ENCODE assay signal across 9 mouse cellular contexts in genomic region chr8:124780236-124780635, GRCm38 (mm10). TPM values are rescaled to one million over a fixed set of nuclear protein-coding genes. Genes with fewer than 3 reads are reported as not detected.
DNase-seq lines count a peak whose midpoint lies in the region; ATAC-seq lines count a peak whose summit lies in the region.
"Had no signal": no experiment of that assay in that cellular context is flagged by ENCODE, and none has a peak within 500 bp of the region (broad histone marks: within the 10 kb centered on the region; RNA-seq: fewer than 3 reads in every experiment).

No protein-coding gene starts in this region.

- peaks cover 16% of the 10 kb centered on the region for H3K4me1 ChIP-seq in kidney, embryonic 15.5 days
- H3K4me1 ChIP-seq in hindbrain, embryonic 10.5 days (replicated peaks) = peaks cover 11% of the 10 kb centered on the region
- H3K4me1 ChIP-seq in neural tube, embryonic 13.5 days (replicated peaks) = peaks cover 22% of the 10 kb centered on the region

- no peak overlapping the region for H3K4me3 ChIP-seq in kidney, embryonic 15.5 days (replicated peaks)
- no peak overlapping the region for H3K4me3 ChIP-seq in hindbrain, embryonic 10.5 days
- H3K4me3 ChIP-seq in neural tube, embryonic 13.5 days = no peak overlapping the region

- H3K4me2 ChIP-seq in kidney, embryonic 15.5 days = peak overlapping the region; percentile 9; the same call in 1 of the 2 replicates
- H3K4me2 ChIP-seq in neural tube, embryonic 13.5 days = peak overlapping the region; percentile 21

- H3K27me3 ChIP-seq in kidney, embryonic 15.5 days = peaks cover 5% of the 10 kb centered on the region
- peaks cover 20% of the 10 kb centered on the region for H3K27me3 ChIP-seq in hindbrain, embryonic 10.5 days (ENCODE audit: insufficient read depth, poor library complexity, severe bottlenecking)
- H3K27me3 ChIP-seq in neural tube, embryonic 13.5 days = no peaks in the 10 kb centered on the region

- H3K9me3 ChIP-seq in kidney, embryonic 15.5 days (replicated peaks) = no peaks in the 10 kb centered on the region
- no peaks in the 10 kb centered on the region for H3K9me3 ChIP-seq in hindbrain, embryonic 10.5 days
- H3K9me3 ChIP-seq in neural tube, embryonic 13.5 days = no peaks in the 10 kb centered on the region

- no peak for DNase-seq in kidney, adult 11 months
- peak; percentile 23 to 34 for DNase-seq in adrenal gland, adult 18-20 months (ENCODE audit: low spot score in 2 of 2)
- peak; percentile 23 for DNase-seq in embryo, embryonic 9.5 days (ENCODE audit: extremely low spot score)
- DNase-seq in hindbrain, embryonic 10.5 days (ENCODE audit: low spot score) = peak; percentile 48
- no peak for DNase-seq in urinary bladder, adult 2 months (ENCODE audit: low spot score)

- H3K36me3 ChIP-seq in kidney, embryonic 15.5 days = no peaks in the 10 kb centered on the region
- H3K36me3 ChIP-seq in hindbrain, embryonic 10.5 days = no peaks in the 10 kb centered on the region
- H3K36me3 ChIP-seq in neural tube, embryonic 13.5 days = no peaks in the 10 kb centered on the region

- no peak overlapping the region for H3K9ac ChIP-seq in kidney, embryonic 15.5 days
- peak overlapping the region; percentile 52 for H3K9ac ChIP-seq in neural tube, embryonic 13.5 days
- H3K9ac ChIP-seq: liver, embryonic 14.5 days had no signal

- WGBS in kidney, embryonic 15.5 days = 8% methylated on average over 7 of the region's 7 CpGs
- WGBS in hindbrain, embryonic 10.5 days = 24% methylated on average over 7 of the region's 7 CpGs
- WGBS in neural tube, embryonic 13.5 days = 3% methylated on average over 7 of the region's 7 CpGs

- 0 out of 2 replicates have a peak overlapping the region, but pooled peaks have one; percentile 22 for H3K27ac ChIP-seq in kidney, embryonic 15.5 days
- H3K27ac ChIP-seq in hindbrain, embryonic 10.5 days = peak overlapping the region; percentile 50
- peak overlapping the region; percentile 81 for H3K27ac ChIP-seq in neural tube, embryonic 13.5 days (replicated peaks)
- H3K27ac ChIP-seq: liver, embryonic 14.5 days had no signal

- ATAC-seq in kidney, embryonic 15.5 days (replicated peaks; ENCODE audit: low FRiP score) = 0 out of 2 replicates have a peak, but pooled peaks have one; percentile 57
- peak; percentile 73 for ATAC-seq in neural tube, embryonic 13.5 days (ENCODE audit: low read depth)
- no peak for ATAC-seq in erythroid progenitor cell, adult 5-6 weeks (replicated peaks; ENCODE audit: low FRiP score, poor library complexity, severe bottlenecking)

RNA-seq across cellular contexts. Expression of gene Trim67, which starts 12.7 kb away (rescaled TPM):
- 0.10 and 0.36 TPM in 2 replicates for polyA plus RNA-seq in kidney, embryonic 15.5 days (2015; fragmentation: Nextera tagmentation; extraction: Ambion mirVana)
- total RNA-seq in adrenal gland, adult 18-20 months (2021) = 1 to 10 TPM; 1.1 to 2.2 TPM
- 0.81 and 3.3 TPM in 2 replicates for polyA plus RNA-seq in hindbrain, embryonic 10.5 days (2016; fragmentation: Nextera tagmentation; extraction: Ambion mirVana)
- polyA plus RNA-seq in neural tube, embryonic 13.5 days (2015; fragmentation: Nextera tagmentation; extraction: Ambion mirVana) = 21.1 TPM in 2 replicates
- polyA plus RNA-seq in urinary bladder, adult 2 months (2012; rRNA removed) = 0.08 and 0.10 TPM in 2 replicates
- not detected in 2 replicates for total RNA-seq in erythroid progenitor cell, adult 5-6 weeks (2015; ENCODE audit: low replicate concordance)
- total RNA-seq in erythroid progenitor cell, adult 5-6 weeks (2017; ENCODE audit: low replicate concordance) = not detected in 2 replicates

RNA-seq across cellular contexts. Expression of gene Fam89a, which starts 28.6 kb away (rescaled TPM):
- 4.9 TPM in 2 replicates for polyA plus RNA-seq in kidney, embryonic 15.5 days (2015; fragmentation: Nextera tagmentation; extraction: Ambion mirVana)
- under 1 TPM in 1 of 2 experiments, not detected in 1; 0.90 TPM for total RNA-seq in adrenal gland, adult 18-20 months (2021)
- polyA plus RNA-seq in hindbrain, embryonic 10.5 days (2016; fragmentation: Nextera tagmentation; extraction: Ambion mirVana) = 4.3 and 6.7 TPM in 2 replicates
- 12.1 and 15.9 TPM in 2 replicates for polyA plus RNA-seq in neural tube, embryonic 13.5 days (2015; fragmentation: Nextera tagmentation; extraction: Ambion mirVana)
- 1.1 and 1.5 TPM in 2 replicates for polyA plus RNA-seq in urinary bladder, adult 2 months (2012; rRNA removed)
- not detected in 2 replicates for total RNA-seq in erythroid progenitor cell, adult 5-6 weeks (2015; ENCODE audit: low replicate concordance)
- not detected in 2 replicates for total RNA-seq in erythroid progenitor cell, adult 5-6 weeks (2017; ENCODE audit: low replicate concordance)

RNA-seq across cellular contexts. Expression of gene Arv1, which starts 58.3 kb away (rescaled TPM):
- 25.2 and 28.1 TPM in 2 replicates for polyA plus RNA-seq in kidney, embryonic 15.5 days (2015; fragmentation: Nextera tagmentation; extraction: Ambion mirVana)
- total RNA-seq in adrenal gland, adult 18-20 months (2021) = 1 to 10 TPM; 9.2 to 9.4 TPM
- polyA plus RNA-seq in hindbrain, embryonic 10.5 days (2016; fragmentation: Nextera tagmentation; extraction: Ambion mirVana) = 34.3 and 38.1 TPM in 2 replicates
- 28.4 and 31.4 TPM in 2 replicates for polyA plus RNA-seq in neural tube, embryonic 13.5 days (2015; fragmentation: Nextera tagmentation; extraction: Ambion mirVana)
- 11.7 and 15.4 TPM in 2 replicates for polyA plus RNA-seq in urinary bladder, adult 2 months (2012; rRNA removed)
- 1.7 TPM in 1 of 2 replicates, not detected in the other for total RNA-seq in erythroid progenitor cell, adult 5-6 weeks (2015; ENCODE audit: low replicate concordance)
- 2.3 TPM in 1 of 2 replicates, not detected in the other for total RNA-seq in erythroid progenitor cell, adult 5-6 weeks (2017; ENCODE audit: low replicate concordance)

RNA-seq across cellular contexts. Expression of gene Ttc13, which starts 58.5 kb away (rescaled TPM):
- 46.7 and 47.0 TPM in 2 replicates for polyA plus RNA-seq in kidney, embryonic 15.5 days (2015; fragmentation: Nextera tagmentation; extraction: Ambion mirVana)
- total RNA-seq in adrenal gland, adult 18-20 months (2021) = 10 to 100 TPM; 33.0 to 44.0 TPM
- 49.2 and 49.7 TPM in 2 replicates for polyA plus RNA-seq in hindbrain, embryonic 10.5 days (2016; fragmentation: Nextera tagmentation; extraction: Ambion mirVana)
- 60.4 and 62.6 TPM in 2 replicates for polyA plus RNA-seq in neural tube, embryonic 13.5 days (2015; fragmentation: Nextera tagmentation; extraction: Ambion mirVana)
- polyA plus RNA-seq in urinary bladder, adult 2 months (2012; rRNA removed) = 18.2 and 19.1 TPM in 2 replicates
- total RNA-seq in erythroid progenitor cell, adult 5-6 weeks (2015; ENCODE audit: low replicate concordance) = 26.3 and 34.8 TPM in 2 replicates
- total RNA-seq in erythroid progenitor cell, adult 5-6 weeks (2017; ENCODE audit: low replicate concordance) = 25.9 and 26.0 TPM in 2 replicates

Comparison
In these comparisons a context has a peak if more than half of its experiments do, and no peak if none do; other contexts are left out.
1. H3K27ac ChIP-seq: peak in every context shown above with its lines; median percentile 81 in neural tube, embryonic 13.5 days; 50 in hindbrain, embryonic 10.5 days; 22 in kidney, embryonic 15.5 days.
2. DNase-seq: peak in adrenal gland, adult 18-20 months (2 of 2), embryo, embryonic 9.5 days (single experiment) and hindbrain, embryonic 10.5 days (single experiment); none in kidney, adult 11 months (single experiment) and urinary bladder, adult 2 months (single experiment).